In the genomic region with DNA sequence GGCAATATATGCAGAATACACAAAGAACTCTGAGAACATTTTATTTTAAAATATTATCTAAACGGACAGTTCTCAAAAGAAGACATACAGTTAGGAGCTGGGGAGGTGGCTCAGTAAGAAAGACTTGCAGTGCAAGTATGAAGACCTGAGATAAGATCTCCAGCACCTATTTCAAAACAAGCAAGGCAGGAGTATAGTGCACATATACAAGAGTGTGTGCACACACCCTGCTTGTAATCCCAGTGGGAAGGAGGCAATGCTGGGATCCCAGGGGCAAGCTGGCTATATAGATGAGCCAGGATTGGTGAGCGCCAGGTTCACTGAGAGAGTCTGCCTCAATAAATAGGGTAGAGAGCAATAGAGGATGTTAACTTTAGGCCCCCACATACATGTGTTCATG, we compare ENCODE assay signal across 21 mouse cellular contexts. TPM values are rescaled to one million over a fixed set of nuclear protein-coding genes. Genes with fewer than 3 reads are reported as not detected.
DNase-seq lines count a peak whose midpoint lies in the region; ATAC-seq and TF ChIP-seq lines count a peak whose summit lies in the region.
"Had no signal": no experiment of that assay in that cellular context is flagged by ENCODE, and none has a peak within 500 bp of the region (broad histone marks: within the 10 kb centered on the region; RNA-seq: fewer than 3 reads in every experiment).

No protein-coding gene starts in this region.

- no peaks in the 10 kb centered on the region for H3K27me3 ChIP-seq in liver, postnatal 0 days (ENCODE audit: insufficient read depth, low read length)
- H3K27me3 ChIP-seq: CH12.LX, Patski had no signal

- no peak for TF ChIP-seq EP300 in liver, postnatal 0 days (IDR thresholded peaks at IDR 0.05; ENCODE audit: low read depth)

- no peak overlapping the region for H3K27ac ChIP-seq in liver, postnatal 0 days (ENCODE audit: low read depth)

- H3K9ac ChIP-seq in liver, postnatal 0 days (replicated peaks): no peak overlapping the region

- no peaks in the 10 kb centered on the region for H3K9me3 ChIP-seq in liver, postnatal 0 days (ENCODE audit: low read length)
- H3K9me3 ChIP-seq: G1E had no signal

- 83% methylated on average over 2 of the region's 2 CpGs for WGBS in liver, postnatal 0 days (ENCODE audit: insufficient replicate concordance)

- no peak for TF ChIP-seq CTCF in liver, postnatal 0 days (IDR thresholded peaks at IDR 0.05; ENCODE audit: low read depth)

- no peak overlapping the region for H3K4me3 ChIP-seq in liver, postnatal 0 days (ENCODE audit: low read depth, low read length)

- H3K36me3 ChIP-seq in liver, postnatal 0 days (replicated peaks; ENCODE audit: insufficient read depth, low read length): no peaks in the 10 kb centered on the region

- peak; percentile 58 for ATAC-seq in liver, postnatal 0 days
- ATAC-seq: activated CD4-positive, CD25-positive, alpha-beta regulatory T cell, adult 4 months; CD4-positive, CD25-positive, alpha-beta regulatory T cell, adult 4 months; Patski had no signal

- H3K4me2 ChIP-seq in liver, postnatal 0 days (ENCODE audit: low read depth, low read length): no peak overlapping the region

- H3K4me1 ChIP-seq in liver, postnatal 0 days (ENCODE audit: insufficient read depth): no peaks in the 10 kb centered on the region; the same call in 1 of the 2 replicates

- no peak for DNase-seq in liver, postnatal 0 days
- no peak for DNase-seq in liver
- DNase-seq in fat pad, adult 2 months (ENCODE audit: extremely low read depth, low read depth, low spot score): peak; percentile 40
- peak; percentile 54 for DNase-seq in gonadal fat pad, adult 2 months (ENCODE audit: low read depth)
- DNase-seq in adrenal gland, postnatal 14 days: no peak
- DNase-seq in layer of hippocampus, postnatal 36 days: no peak
- DNase-seq: adrenal gland, adult 2 months; adrenal gland, adult 8-10 months; adrenal gland, postnatal 10 days; adrenal gland, postnatal 25 days; adrenal gland, postnatal 36 days; B cell, adult 2 months; cerebellum, adult 11 months; cerebellum, adult 11-12 months; cerebellum, adult 18-20 months; cerebellum, adult 2 months had no signal

RNA-seq across cellular contexts. Expression of a gene that starts 21.1 kb away (rescaled TPM):
- polyA plus RNA-seq in liver, postnatal 0 days (2015; fragmentation: Nextera tagmentation; extraction: Ambion mirVana): 23.6 and 26.1 TPM in 2 replicates
- 8.5 and 9.3 TPM in 2 replicates for polyA plus RNA-seq in gonadal fat pad, adult 2 months (2012; rRNA removed)
- total RNA-seq in adrenal gland, postnatal 14 days (2021): 22.0 and 30.2 TPM in 2 replicates
- total RNA-seq in layer of hippocampus, postnatal 36 days (2021): 10 to 100 TPM; 25.0 to 29.4 TPM

RNA-seq across cellular contexts. Expression of a gene that starts 21.7 kb away (rescaled TPM):
- polyA plus RNA-seq in liver, postnatal 0 days (2015; fragmentation: Nextera tagmentation; extraction: Ambion mirVana): 9.6 and 11.4 TPM in 2 replicates
- 30.8 and 35.4 TPM in 2 replicates for polyA plus RNA-seq in gonadal fat pad, adult 2 months (2012; rRNA removed)
- 41.5 and 44.2 TPM in 2 replicates for total RNA-seq in adrenal gland, postnatal 14 days (2021)
- 10 to 100 TPM; 14.5 to 16.3 TPM for total RNA-seq in layer of hippocampus, postnatal 36 days (2021)

Comparison
In these comparisons a context has a peak if more than half of its experiments do, and no peak if none do; other contexts are left out.
1. DNase-seq: peak in fat pad, adult 2 months (single experiment) and gonadal fat pad, adult 2 months (single experiment); none in liver, postnatal 0 days (single experiment), liver (single experiment), adrenal gland, postnatal 14 days (single experiment) and layer of hippocampus, postnatal 36 days (0 of 2).